Mouse (Mus musculus) midbrain, embryonic 11.5 days (tissue): ENCODE measurements around the gene Fam19a4. TPM values are rescaled to one million over a fixed set of nuclear protein-coding genes. Genes with fewer than 3 reads are reported as not detected.

Experiments used
- ATAC-seq: fragments of 200-750 bp; cut with Nextera tagmentation; 2 replicates; pipeline ENCODE4 v1.8.0; 2017; ENCODE audit warnings: moderate TSS enrichment, moderate library complexity; ENCODE audit not compliant: low FRiP score
- DNase-seq: peaks from one replicate; pipeline ENCODE4 v3.0.0; 2015; ENCODE audit warnings: low spot score; ENCODE audit errors: missing footprints
- H3K27ac ChIP-seq: fragments of 300-500 bp; sonication (generic); 2 replicates; pipeline ENCODE4 v1.5.1; 2014; ENCODE audit warnings: low read depth, low read length
- H3K27me3 ChIP-seq: fragments of 300-500 bp; sonication (generic); 2 replicates; pipeline ENCODE4 v1.6.1; 2014; ENCODE audit warnings: mild to moderate bottlenecking, low read length, moderate library complexity, mixed read lengths; ENCODE audit not compliant: control insufficient read depth, insufficient read depth
- H3K36me3 ChIP-seq: fragments of 300-500 bp; sonication (generic); 2 replicates; pipeline ENCODE4 v1.6.1; 2014; ENCODE audit warnings: mild to moderate bottlenecking, low read length, moderate library complexity, mixed read lengths; ENCODE audit not compliant: control insufficient read depth, insufficient read depth
- H3K4me1 ChIP-seq: fragments of 300-500 bp; sonication (generic); 2 replicates; pipeline ENCODE4 v1.6.1; 2014; ENCODE audit warnings: low read length; ENCODE audit not compliant: control insufficient read depth, insufficient read depth
- H3K4me2 ChIP-seq: fragments of 300-500 bp; sonication (generic); 2 replicates; pipeline ENCODE4 v1.6.1; 2014; ENCODE audit warnings: mild to moderate bottlenecking, moderate library complexity
- H3K4me3 ChIP-seq: fragments of 300-500 bp; sonication (generic); 2 replicates; pipeline ENCODE4 v1.5.1; 2014; ENCODE audit warnings: low read depth, low read length
- H3K9ac ChIP-seq: fragments of 300-500 bp; sonication (generic); 2 replicates; pipeline ENCODE4 v1.6.1; 2014; ENCODE audit warnings: low read length
- H3K9me3 ChIP-seq: fragments of 300-500 bp; sonication (generic); 2 replicates; pipeline ENCODE4 v1.6.1; 2016; ENCODE audit warnings: low read length; ENCODE audit not compliant: control insufficient read depth
- WGBS: fragments of 180-500 bp; shearing (Covaris S2); extraction: QIAGEN DNeasy Blood & Tissue Kit; methylation state at CpG from one replicate; pipeline ENCODE4 v1.1.7; 2014; 5-methylcytosine and 5-hydroxymethylcytosine counted together
- polyA plus RNA-seq: library from polyadenylated mRNA; unstranded; fragments of >200 nt; fragmentation: Nextera tagmentation; extraction: Ambion mirVana; gene quantifications from 2 replicates; pipeline ENCODE4 v1.2.1, GENCODE M21; 2014

Fam19a4 gene
- polyA plus RNA-seq, 1 experiment from 2014 or later = 4.1 TPM

- H3K27ac ChIP-seq = no peak overlapping the region
- 3% methylated on average over 10 of the region's 10 CpGs for WGBS
- peak overlapping the region; percentile 31 for H3K9ac ChIP-seq
- peaks cover 11% of the 10 kb centered on the region for H3K4me1 ChIP-seq
- H3K4me2 ChIP-seq = peak overlapping the region; percentile 70
- peak; percentile 5; the same call in 1 of the 2 replicates for ATAC-seq
- peak; percentile 93 for DNase-seq
- H3K27me3 ChIP-seq = peaks cover 12% of the 10 kb centered on the region
- H3K4me3 ChIP-seq = peak overlapping the region; percentile 39
- H3K36me3 ChIP-seq = no peaks in the 10 kb centered on the region
- no peaks in the 10 kb centered on the region for H3K9me3 ChIP-seq
These were observed 614 bp downstream of the Fam19a4 start for GRCm38 (mm10) chr6:97059599-97059998.

GRCm38 (mm10) chr6:97052196-97052770 is 7.9 kb downstream of the Fam19a4 start:
- Histone ChIP-seq H3K27ac (no peak overlapping the region), H3K4me3 (no peak overlapping the region), H3K9me3 (no peaks in the 10 kb centered on the region), H3K4me2 (no peak overlapping the region), H3K4me1 (no peaks in the 10 kb centered on the region), H3K9ac (no peak overlapping the region), H3K27me3 (no peaks in the 10 kb centered on the region), H3K36me3 (no peaks in the 10 kb centered on the region)
- ATAC-seq (no peak), DNase-seq (no peak)
- 65% methylated on average over 8 of the region's 8 CpGs for WGBS

GRCm38 (mm10) chr6:97048403-97048802 is 11.8 kb downstream of the Fam19a4 start:
- H3K27me3 ChIP-seq = no peaks in the 10 kb centered on the region
- no peak overlapping the region for H3K27ac ChIP-seq
- no peaks in the 10 kb centered on the region for H3K36me3 ChIP-seq
- peak; percentile 59 for DNase-seq
- H3K4me1 ChIP-seq = no peaks in the 10 kb centered on the region
- WGBS = 26% methylated on average over 4 of the region's 4 CpGs
- ATAC-seq = no peak
- no peak overlapping the region for H3K4me3 ChIP-seq
- no peaks in the 10 kb centered on the region for H3K9me3 ChIP-seq
- H3K9ac ChIP-seq = no peak overlapping the region
- no peak overlapping the region for H3K4me2 ChIP-seq

GRCm38 (mm10) chr6:97046541-97046940 is 13.7 kb downstream of the Fam19a4 start:
- Histone ChIP-seq H3K9ac (no peak overlapping the region), H3K27ac (no peak overlapping the region), H3K4me1 (no peaks in the 10 kb centered on the region), H3K4me2 (no peak overlapping the region), H3K36me3 (no peaks in the 10 kb centered on the region), H3K9me3 (no peaks in the 10 kb centered on the region), H3K27me3 (no peaks in the 10 kb centered on the region), H3K4me3 (no peak overlapping the region)
- DNase-seq (peak; percentile 70), ATAC-seq (no peak)
- 82% methylated on average over 4 of the region's 4 CpGs for WGBS

GRCm38 (mm10) chr6:97027110-97027677 is 33.0 kb downstream of the Fam19a4 start:
- DNase-seq (peak; percentile 87), ATAC-seq (no peak)
- Histone ChIP-seq H3K36me3 (no peaks in the 10 kb centered on the region), H3K4me2 (no peak overlapping the region), H3K4me1 (no peaks in the 10 kb centered on the region), H3K27ac (no peak overlapping the region), H3K9ac (no peak overlapping the region), H3K4me3 (no peak overlapping the region), H3K9me3 (no peaks in the 10 kb centered on the region), H3K27me3 (no peaks in the 10 kb centered on the region)
- WGBS = 42% methylated on average over 5 of the region's 5 CpGs

- no peaks in the 10 kb centered on the region for H3K4me1 ChIP-seq
- 79% methylated on average over 2 of the region's 2 CpGs for WGBS
- no peak overlapping the region for H3K4me3 ChIP-seq
- no peak overlapping the region for H3K27ac ChIP-seq
- no peak overlapping the region for H3K9ac ChIP-seq
- H3K36me3 ChIP-seq = no peaks in the 10 kb centered on the region
- H3K9me3 ChIP-seq = no peaks in the 10 kb centered on the region
- no peaks in the 10 kb centered on the region for H3K27me3 ChIP-seq
- DNase-seq = no peak
- H3K4me2 ChIP-seq = no peak overlapping the region
- ATAC-seq = no peak
These were observed 40.9 kb downstream of the Fam19a4 start for GRCm38 (mm10) chr6:97019323-97019722.

- no peaks in the 10 kb centered on the region for H3K27me3 ChIP-seq
- ATAC-seq (no peak), DNase-seq (no peak)
- 72% methylated on average over 1 of the region's 1 CpGs for WGBS
- no peak overlapping the region for H3K4me2 ChIP-seq
- H3K4me1 ChIP-seq = no peaks in the 10 kb centered on the region
- H3K27ac ChIP-seq = no peak overlapping the region
- no peaks in the 10 kb centered on the region for H3K36me3 ChIP-seq
- H3K9me3 ChIP-seq = no peaks in the 10 kb centered on the region
- no peak overlapping the region for H3K4me3 ChIP-seq
- H3K9ac ChIP-seq = no peak overlapping the region
These were observed 43.5 kb downstream of the Fam19a4 start for GRCm38 (mm10) chr6:97016711-97017110.

GRCm38 (mm10) chr6:97016018-97016417 is 44.2 kb downstream of the Fam19a4 start:
- Histone ChIP-seq H3K27ac (no peak overlapping the region), H3K4me1 (no peaks in the 10 kb centered on the region), H3K27me3 (no peaks in the 10 kb centered on the region), H3K9ac (no peak overlapping the region), H3K4me2 (no peak overlapping the region), H3K9me3 (no peaks in the 10 kb centered on the region), H3K36me3 (no peaks in the 10 kb centered on the region), H3K4me3 (no peak overlapping the region)
- ATAC-seq (no peak), DNase-seq (no peak)
- WGBS = 89% methylated on average over 3 of the region's 3 CpGs

GRCm38 (mm10) chr6:97006513-97007094 is 53.6 kb downstream of the Fam19a4 start:
- Histone ChIP-seq H3K4me2 (no peak overlapping the region), H3K27me3 (no peaks in the 10 kb centered on the region), H3K4me3 (no peak overlapping the region), H3K36me3 (no peaks in the 10 kb centered on the region), H3K9me3 (no peaks in the 10 kb centered on the region), H3K9ac (no peak overlapping the region), H3K27ac (no peak overlapping the region), H3K4me1 (no peaks in the 10 kb centered on the region)
- DNase-seq (peak; percentile 97), ATAC-seq (peak; percentile 46; the same call in 1 of the 2 replicates)
- 45% methylated on average over 8 of the region's 8 CpGs for WGBS
